Mouse (Mus musculus): ENCODE data around the gene Ptprg. TPM values are rescaled to one million over a fixed set of nuclear protein-coding genes. Genes with fewer than 3 reads are reported as not detected.
A peak's percentile ranks its signal among the peaks of the same experiment; 100 is the strongest.
"Not testable (repeated sequence)": the region's sequence is repeated elsewhere in the genome, so short reads cannot be mapped to it uniquely, and the experiment has no call there.

The Ptprg gene
- polyA plus RNA-seq, 1 experiment from 2014 or later: 14.3 TPM

- Histone ChIP-seq H3K4me1 (ENCODE audit: control insufficient read depth, insufficient read depth, low read length) (no peaks in the 10 kb centered on the region), H3K9ac (ENCODE audit: low read depth, low read length) (peak within 1 kb of the TSS; percentile 91), H3K27me3 (replicated peaks; ENCODE audit: control insufficient read depth, insufficient read depth, low read length) (no peaks in the 10 kb centered on the region), H3K27ac (ENCODE audit: low read length) (peak within 1 kb of the TSS; percentile 90), H3K36me3 (ENCODE audit: control insufficient read depth, insufficient read depth, low read length) (0 out of 2 replicates have a peak, but pooled peaks cover 5% of the 10 kb centered on the region), H3K4me3 (ENCODE audit: low read length) (peak within 1 kb of the TSS; percentile 81), H3K9me3 (ENCODE audit: control insufficient read depth, low read length) (no peaks in the 10 kb centered on the region), H3K4me2 (ENCODE audit: low read depth, low read length) (peak within 1 kb of the TSS; percentile 67)
- WGBS: under 1% methylated on average over 48 of the region's 48 CpGs
- peak; percentile 98 for ATAC-seq
Measured at GRCm38 (mm10) chr14:12284141-12284912, 731.0 kb downstream of the Ptprg start, which contains the start of gene 3830406C13Rik. Gene 3830406C13Rik (plus strand): TSS chr14:12284173.

DNA sequence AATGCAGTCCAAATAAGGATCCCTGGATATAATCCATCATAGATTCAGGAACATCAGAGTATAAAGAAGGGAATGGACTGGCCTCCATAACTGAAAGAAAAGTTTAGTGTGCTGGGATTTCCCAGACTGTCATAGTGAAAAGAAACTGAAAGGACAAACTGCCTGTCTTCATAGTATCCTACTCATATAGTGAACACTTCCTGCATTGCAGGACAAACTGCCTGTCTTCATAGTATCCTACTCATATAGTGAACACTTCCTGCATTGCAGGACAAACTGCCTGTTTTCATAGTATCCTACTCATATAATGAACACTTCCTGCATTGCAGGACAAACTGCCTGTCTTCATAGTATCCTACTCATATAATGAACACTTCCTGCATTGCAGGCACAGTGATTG lies 736.4 kb downstream of the Ptprg start:
- not testable (repeated sequence) for H3K36me3 ChIP-seq (ENCODE audit: control insufficient read depth, insufficient read depth, low read length); H3K27ac ChIP-seq (ENCODE audit: low read length); H3K27me3 ChIP-seq (replicated peaks; ENCODE audit: control insufficient read depth, insufficient read depth, low read length); H3K4me3 ChIP-seq (ENCODE audit: low read length); H3K4me2 ChIP-seq (ENCODE audit: low read depth, low read length); H3K4me1 ChIP-seq (ENCODE audit: control insufficient read depth, insufficient read depth, low read length); ATAC-seq; H3K9ac ChIP-seq (ENCODE audit: low read depth, low read length); H3K9me3 ChIP-seq (ENCODE audit: control insufficient read depth, low read length)

Other genes starting within 250 kb of the Ptprg start
- gene Gm3839, start 196.8 kb upstream of the Ptprg start, polyA plus RNA-seq (2015; fragmentation: Nextera tagmentation; extraction: Ambion mirVana): 1.7 and 1.8 TPM in 2 replicates

Data from intestine, embryonic 16.5 days (tissue).